8 mouse cellular contexts compared by ENCODE assay signal in genomic region chr3:145293207-145293606, GRCm38 (mm10). TPM values are rescaled to one million over a fixed set of nuclear protein-coding genes. Genes with fewer than 3 reads are reported as not detected.
A peak's percentile ranks its signal among the peaks of the same experiment; 100 is the strongest.
DNase-seq lines count a peak whose midpoint lies in the region; ATAC-seq lines count a peak whose summit lies in the region.
"Had no signal": no experiment of that assay in that cellular context is flagged by ENCODE, and none has a peak within 500 bp of the region (broad histone marks: within the 10 kb centered on the region; RNA-seq: fewer than 3 reads in every experiment).

No protein-coding gene starts in this region.

- no peaks in the 10 kb centered on the region for H3K27me3 ChIP-seq in neural tube, embryonic 11.5 days (ENCODE audit: control insufficient read depth, insufficient read depth, low read length)
- 0 out of 2 replicates have a peak, but pooled peaks cover 6% of the 10 kb centered on the region for H3K27me3 ChIP-seq in forebrain, embryonic 12.5 days
- no peaks in the 10 kb centered on the region; the same call in 1 of the 2 replicates for H3K27me3 ChIP-seq in intestine, embryonic 15.5 days (replicated peaks)

- H3K4me3 ChIP-seq in neural tube, embryonic 11.5 days (ENCODE audit: low read depth, low read length), result peak overlapping the region; percentile 29
- H3K4me3 ChIP-seq in forebrain, embryonic 12.5 days (replicated peaks), result peak overlapping the region; percentile 39
- peak overlapping the region; percentile 42 for H3K4me3 ChIP-seq in intestine, embryonic 15.5 days (replicated peaks)

- H3K9ac ChIP-seq in neural tube, embryonic 11.5 days (ENCODE audit: low read length), result peak overlapping the region; percentile 46
- peak overlapping the region; percentile 43 for H3K9ac ChIP-seq in forebrain, embryonic 12.5 days
- H3K9ac ChIP-seq in intestine, embryonic 15.5 days, result peak overlapping the region; percentile 50

- peak; percentile 32 for DNase-seq in neural tube, embryonic 11.5 days (ENCODE audit: low spot score)
- DNase-seq in neural tube, embryonic 10.5 days (ENCODE audit: extremely low spot score, low spot score), result no peak
- peak; percentile 57 to 85 for DNase-seq in lung, postnatal 4 days
- no peak for DNase-seq in spleen, adult 18-20 months

- no peak overlapping the region for H3K27ac ChIP-seq in neural tube, embryonic 11.5 days (ENCODE audit: low read depth, low read length)
- no peak overlapping the region for H3K27ac ChIP-seq in forebrain, embryonic 12.5 days
- peak overlapping the region; percentile 71 for H3K27ac ChIP-seq in intestine, embryonic 15.5 days

- peak; percentile 25; the same call in 1 of the 2 replicates for ATAC-seq in neural tube, embryonic 11.5 days (ENCODE audit: insufficient read depth, low FRiP score, low TSS enrichment)
- 0 out of 2 replicates have a peak, but pooled peaks have one; percentile 34 for ATAC-seq in forebrain, embryonic 12.5 days (ENCODE audit: low FRiP score)
- peak; percentile 69 for ATAC-seq in intestine, embryonic 15.5 days
- no peak for ATAC-seq in megakaryocyte-erythroid progenitor cell, adult 5-6 weeks (replicated peaks; ENCODE audit: low FRiP score, low TSS enrichment, poor library complexity, severe bottlenecking)

- H3K36me3 ChIP-seq in neural tube, embryonic 11.5 days (ENCODE audit: control insufficient read depth, insufficient read depth, low read length), result no peaks in the 10 kb centered on the region
- no peaks in the 10 kb centered on the region for H3K36me3 ChIP-seq in forebrain, embryonic 12.5 days (replicated peaks)
- H3K36me3 ChIP-seq in intestine, embryonic 15.5 days, result no peaks in the 10 kb centered on the region

- no peaks in the 10 kb centered on the region for H3K9me3 ChIP-seq in neural tube, embryonic 11.5 days (ENCODE audit: control insufficient read depth, low read length)
- no peaks in the 10 kb centered on the region for H3K9me3 ChIP-seq in forebrain, embryonic 12.5 days
- H3K9me3 ChIP-seq in intestine, embryonic 15.5 days, result no peaks in the 10 kb centered on the region

- 7% methylated on average over 9 of the region's 9 CpGs for WGBS in neural tube, embryonic 11.5 days
- WGBS in forebrain, embryonic 12.5 days, result 2% methylated on average over 9 of the region's 9 CpGs
- WGBS in intestine, embryonic 15.5 days, result 12% methylated on average over 9 of the region's 9 CpGs

- peaks cover 6% of the 10 kb centered on the region for H3K4me1 ChIP-seq in neural tube, embryonic 11.5 days (ENCODE audit: control insufficient read depth, insufficient read depth, low read length)
- H3K4me1 ChIP-seq in forebrain, embryonic 12.5 days, result peaks cover 14% of the 10 kb centered on the region
- H3K4me1 ChIP-seq in intestine, embryonic 15.5 days (replicated peaks), result peaks cover 12% of the 10 kb centered on the region

- peak overlapping the region; percentile 84 for H3K4me2 ChIP-seq in neural tube, embryonic 11.5 days (ENCODE audit: low read depth)
- H3K4me2 ChIP-seq in forebrain, embryonic 12.5 days, result peak overlapping the region; percentile 82
- peak overlapping the region; percentile 85 for H3K4me2 ChIP-seq in intestine, embryonic 15.5 days (replicated peaks)

RNA-seq across cellular contexts. Expression of gene Col24a1, which starts 0.9 kb away (rescaled TPM):
- polyA plus RNA-seq in neural tube, embryonic 11.5 days (2014; fragmentation: Nextera tagmentation; extraction: Ambion mirVana), result 0.80 and 0.92 TPM in 2 replicates
- polyA plus RNA-seq in forebrain, embryonic 12.5 days (2016; fragmentation: Nextera tagmentation; extraction: Ambion mirVana), result 0.36 and 1.3 TPM in 2 replicates
- 3.1 and 4.2 TPM in 2 replicates for polyA plus RNA-seq in intestine, embryonic 15.5 days (2015; fragmentation: Nextera tagmentation; extraction: Ambion mirVana)
- not detected in 2 replicates for total RNA-seq in megakaryocyte-erythroid progenitor cell, adult 5-6 weeks (2014; fragmentation: Nextera tagmentation)
- total RNA-seq in megakaryocyte-erythroid progenitor cell, adult 5-6 weeks (2017), result not detected in 2 replicates
- total RNA-seq: adrenal gland, postnatal 36 days had no signal

Comparison
In these comparisons a context has a peak if more than half of its experiments do, and no peak if none do; other contexts are left out.
1. DNase-seq: peak in neural tube, embryonic 11.5 days (single experiment) and lung, postnatal 4 days (2 of 2); none in neural tube, embryonic 10.5 days (single experiment) and spleen, adult 18-20 months (0 of 2).
2. Peak in every context shown above with its lines, with median percentiles within 50 percentile points of each other: H3K4me2 ChIP-seq, H3K4me3 ChIP-seq and H3K9ac ChIP-seq.